Mouse (Mus musculus): ENCODE results near the gene Ssbp3.
A peak's percentile ranks its signal among the peaks of the same experiment; 100 is the strongest.

The Ssbp3 gene

GRCm38 (mm10) chr4:106934931-106935582 is 24.6 kb downstream of the Ssbp3 start:
- no peak for DNase-seq (ENCODE audit: low read depth, low spot score)

GRCm38 (mm10) chr4:106935583-106935935 is 25.1 kb downstream of the Ssbp3 start:
- DNase-seq (ENCODE audit: low read depth, low spot score), result no peak

DNA sequence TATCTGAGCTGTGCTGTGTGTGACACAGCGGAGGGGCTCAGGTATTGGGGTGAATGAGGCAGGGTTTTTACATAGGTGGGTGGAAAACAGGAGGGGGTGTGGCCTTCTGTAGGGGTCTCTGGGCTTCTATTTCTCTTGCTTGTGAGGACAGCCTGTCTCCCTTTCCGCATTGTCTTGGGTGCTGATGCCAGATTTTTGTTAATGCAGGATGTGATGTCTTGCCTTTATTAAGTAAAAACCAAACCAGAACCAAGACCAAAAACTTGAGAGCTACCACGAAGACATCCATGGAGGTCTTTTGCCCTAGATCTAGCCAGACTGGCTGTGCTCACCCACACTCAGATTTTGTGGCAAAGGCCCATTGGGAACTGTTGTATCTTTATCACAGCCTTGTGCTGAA is 25.5 kb downstream of the Ssbp3 start:
- no peak for DNase-seq (ENCODE audit: low read depth, low spot score)

GRCm38 (mm10) chr4:106936741-106937140 is 26.2 kb downstream of the Ssbp3 start:
- no peak for DNase-seq (ENCODE audit: low read depth, low spot score)

DNA sequence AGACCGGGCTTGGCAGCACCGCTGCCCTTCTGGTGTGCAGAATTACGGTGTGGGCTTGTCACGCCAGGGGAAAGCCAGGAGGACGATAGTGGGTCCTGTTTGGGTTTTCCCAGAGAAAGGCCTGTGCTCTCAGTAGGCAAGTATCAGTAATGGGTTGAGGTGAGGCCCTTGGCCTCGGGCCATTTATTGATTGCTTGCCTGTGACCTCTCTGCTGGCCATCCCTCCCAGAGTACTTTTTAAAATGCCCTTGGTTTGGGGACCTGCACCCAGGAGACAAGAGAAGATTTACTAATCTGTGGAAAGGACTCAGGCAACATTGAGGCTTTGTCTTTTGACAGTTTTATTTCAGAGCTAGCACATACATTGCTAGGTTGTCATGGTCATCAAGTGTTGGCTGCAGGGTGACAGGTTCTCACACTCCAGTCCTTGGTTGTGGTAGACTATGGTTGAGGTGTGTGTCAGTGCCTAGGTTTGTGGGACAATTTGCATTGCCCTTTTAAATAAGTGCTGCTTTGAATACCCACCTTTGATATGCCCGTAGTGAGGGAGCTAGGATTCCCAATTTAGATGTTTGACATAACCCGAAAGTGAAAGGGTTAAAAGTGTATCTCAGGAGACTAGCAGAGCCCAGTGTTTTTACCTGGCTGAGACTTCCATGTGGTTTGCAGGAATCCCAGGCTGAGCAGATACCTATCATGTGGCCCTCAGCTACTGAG is 28.2 kb downstream of the Ssbp3 start:
- DNase-seq (ENCODE audit: low read depth, low spot score), result no peak

- no peak for DNase-seq (ENCODE audit: low read depth, low spot score)
These were observed 28.9 kb downstream of the Ssbp3 start for GRCm38 (mm10) chr4:106939223-106939918.

DNA sequence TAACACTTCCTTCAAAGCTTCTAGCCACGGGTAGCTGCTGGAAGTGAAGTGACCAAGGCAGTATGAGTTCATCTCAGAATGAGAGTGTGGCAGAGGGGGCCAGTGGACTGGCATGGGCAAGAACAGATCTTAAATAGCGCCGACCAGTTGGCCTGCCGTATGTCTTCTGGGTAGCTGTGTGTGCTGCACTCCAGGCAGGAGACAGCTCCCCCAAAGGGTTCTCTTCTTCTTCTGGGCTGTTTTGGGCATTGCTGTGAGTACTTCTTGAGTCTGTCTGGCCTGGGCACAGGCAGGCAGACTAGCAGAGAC is 29.4 kb downstream of the Ssbp3 start:
- no peak for DNase-seq (ENCODE audit: low read depth, low spot score)

- DNase-seq (ENCODE audit: low read depth, low spot score), result no peak
These were observed 30.4 kb downstream of the Ssbp3 start for GRCm38 (mm10) chr4:106940945-106941344.

DNA sequence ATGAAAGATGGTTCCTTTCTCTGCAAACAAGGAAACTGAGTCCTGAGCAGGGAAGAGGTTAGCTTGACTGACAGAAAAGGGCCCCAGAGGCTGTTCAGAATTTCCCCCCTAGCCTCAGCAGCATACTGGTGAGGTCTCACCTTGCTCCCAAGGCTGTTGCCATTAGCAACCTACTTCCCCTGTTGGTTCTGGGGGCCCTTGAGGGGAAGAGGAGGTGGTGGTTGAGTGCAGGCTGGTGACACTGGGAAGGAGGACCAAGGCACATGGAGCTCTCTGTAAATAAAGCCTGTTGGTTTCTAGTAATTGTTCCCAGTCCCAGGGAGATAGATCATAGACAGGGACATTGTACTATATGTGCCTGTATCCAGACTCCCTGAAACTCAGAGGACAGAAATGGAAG is 31.0 kb downstream of the Ssbp3 start:
- no peak for DNase-seq (ENCODE audit: low read depth, low spot score)

GRCm38 (mm10) chr4:106942491-106942890 is 32.0 kb downstream of the Ssbp3 start:
- DNase-seq (ENCODE audit: low read depth, low spot score), result no peak

DNA sequence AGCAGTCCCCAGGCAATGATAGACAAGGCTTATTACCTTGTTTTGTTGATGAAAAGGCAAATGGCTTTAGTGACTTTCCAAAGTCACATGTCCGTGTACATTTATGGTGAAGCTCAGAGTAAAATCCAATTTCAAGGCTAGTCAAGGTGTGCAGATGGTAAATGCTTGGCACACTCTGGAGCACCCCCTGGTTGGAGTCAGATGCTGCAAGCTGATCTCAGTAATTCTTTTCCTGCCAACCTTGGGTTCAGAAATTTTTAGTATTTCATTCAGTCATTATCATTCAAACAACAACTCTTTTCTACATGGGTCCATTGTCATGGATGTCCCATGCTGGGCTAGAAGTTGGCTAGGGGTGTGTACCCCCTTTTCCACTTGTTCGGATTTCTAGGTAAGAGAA is 33.1 kb downstream of the Ssbp3 start:
- no peak for DNase-seq (ENCODE audit: low read depth, low spot score)

- no peak for DNase-seq (ENCODE audit: low read depth, low spot score)
These were observed 34.4 kb downstream of the Ssbp3 start for GRCm38 (mm10) chr4:106944898-106945297.

DNA sequence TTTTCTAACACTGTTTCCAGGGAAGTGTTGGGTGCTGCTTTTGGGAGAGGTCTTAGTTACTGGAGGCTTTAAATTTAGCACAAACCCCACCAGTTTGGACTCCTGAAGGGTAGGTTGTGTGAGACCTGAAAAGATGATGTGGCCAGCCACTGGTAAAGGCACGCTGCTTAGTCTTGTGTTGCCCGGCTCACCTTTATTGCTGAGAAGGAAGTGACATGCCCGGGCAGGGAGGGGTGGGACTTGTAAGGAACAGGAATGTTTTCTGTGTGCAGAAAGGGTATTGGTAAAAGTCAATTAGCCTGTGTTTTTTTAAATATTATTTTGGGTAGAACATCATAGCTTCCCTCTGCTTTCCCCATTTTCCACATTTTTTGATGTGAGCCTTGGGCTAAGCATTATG is 37.2 kb downstream of the Ssbp3 start:
- no peak for DNase-seq (ENCODE audit: low read depth, low spot score)

- no peak for DNase-seq (ENCODE audit: low read depth, low spot score)
These were observed 38.0 kb downstream of the Ssbp3 start for GRCm38 (mm10) chr4:106948546-106948945.

- DNase-seq (ENCODE audit: low read depth, low spot score), result no peak
These were observed 38.7 kb downstream of the Ssbp3 start for GRCm38 (mm10) chr4:106949200-106949599.

- DNase-seq (ENCODE audit: low read depth, low spot score), result no peak
These were observed 40.3 kb downstream of the Ssbp3 start for GRCm38 (mm10) chr4:106950801-106951200.

- no peak for DNase-seq (ENCODE audit: low read depth, low spot score)
These were observed 41.0 kb downstream of the Ssbp3 start for GRCm38 (mm10) chr4:106951455-106951854.

GRCm38 (mm10) chr4:106953221-106953620 is 42.7 kb downstream of the Ssbp3 start:
- DNase-seq (ENCODE audit: low read depth, low spot score), result no peak

GRCm38 (mm10) chr4:106953760-106954159 is 43.3 kb downstream of the Ssbp3 start:
- DNase-seq (ENCODE audit: low read depth, low spot score), result peak; percentile 15

DNA sequence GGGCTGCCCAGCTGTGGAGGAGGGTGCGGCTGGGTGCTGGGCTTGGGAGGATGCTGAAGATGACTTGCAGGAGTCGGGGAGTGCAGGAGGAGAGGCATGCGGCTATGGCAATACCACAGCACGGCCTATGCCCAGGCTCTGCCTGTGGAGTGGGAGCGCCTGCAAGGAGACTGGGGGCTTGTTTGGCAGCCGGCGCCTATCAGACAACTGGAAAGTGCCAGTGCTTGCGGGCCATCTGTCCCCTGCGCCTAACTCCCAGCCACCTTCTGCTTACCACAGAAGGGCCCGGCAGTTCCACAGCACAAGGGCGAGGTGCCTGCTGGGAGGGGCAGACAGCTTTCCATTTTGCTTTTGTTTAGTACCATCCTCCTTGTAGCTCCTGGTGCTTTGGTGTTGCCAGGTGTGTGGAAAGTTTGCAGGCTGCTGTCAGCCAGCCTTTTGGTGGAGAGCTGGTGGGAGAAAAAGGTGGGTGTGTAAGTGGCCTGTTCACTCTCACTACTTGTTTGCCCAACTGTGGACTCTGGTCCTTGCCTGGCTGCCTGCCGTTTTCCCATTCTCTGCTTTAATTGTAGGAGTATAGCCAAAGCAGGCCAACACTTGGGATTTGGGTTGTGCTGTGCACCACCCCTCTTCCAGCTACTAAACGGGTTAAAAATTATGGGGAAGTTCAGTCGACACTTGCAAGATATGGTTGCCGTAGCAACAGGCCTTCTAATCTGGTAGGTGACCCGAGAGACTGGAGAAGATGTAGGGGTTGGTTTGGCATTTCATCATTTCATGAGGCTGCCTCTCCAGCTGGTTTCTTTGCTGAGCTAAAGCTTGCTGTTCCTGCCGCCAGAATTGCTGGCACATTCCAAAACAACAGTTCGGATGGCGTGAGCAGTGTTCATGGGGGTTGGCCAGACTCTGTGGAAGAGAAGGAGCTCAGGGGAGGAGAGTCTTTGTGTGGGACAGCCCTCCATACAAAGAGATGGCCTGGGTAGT is 45.5 kb downstream of the Ssbp3 start:
- no peak for DNase-seq (ENCODE audit: low read depth, low spot score)

- DNase-seq (ENCODE audit: low read depth, low spot score), result no peak
These were observed 47.6 kb downstream of the Ssbp3 start for GRCm38 (mm10) chr4:106958117-106958516.

DNA sequence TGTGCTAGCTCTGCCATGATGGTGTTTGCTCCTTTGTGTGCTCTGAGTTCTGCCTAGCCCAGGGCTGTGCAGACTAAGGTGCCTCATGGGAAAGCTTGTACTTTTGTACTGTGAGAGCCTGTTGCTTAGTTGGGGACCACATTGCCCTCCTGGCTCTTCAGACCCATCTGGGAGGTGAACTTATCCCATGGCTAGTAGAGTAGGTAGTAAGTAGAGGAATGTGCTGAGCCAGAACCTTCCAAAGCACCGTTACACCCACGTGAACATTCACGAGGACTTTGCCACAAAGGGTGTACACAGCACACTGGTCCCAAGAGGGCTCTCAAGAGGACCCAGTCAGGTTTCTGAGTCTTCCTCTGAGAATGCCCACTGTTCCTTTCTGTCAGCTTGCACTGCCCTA is 48.1 kb downstream of the Ssbp3 start:
- DNase-seq (ENCODE audit: low read depth, low spot score), result no peak

Measured in retina, adult 2 months (tissue).